Mouse (Mus musculus) G1E (cell line): ENCODE data around the gene Adgrl2. TPM values are rescaled to one million over a fixed set of nuclear protein-coding genes. Genes with fewer than 3 reads are reported as not detected.

Experiments used
- ATAC-seq: 2 replicates; pipeline ENCODE4 v1.8.0; 2016; ENCODE audit warnings: mild to moderate bottlenecking; ENCODE audit not compliant: insufficient number of reproducible peaks, poor library complexity, low FRiP score, severe bottlenecking; ENCODE audit errors: extremely low read depth
- DNase-seq: peaks from one replicate; pipeline ENCODE4 v3.0.0; 2012; ENCODE audit warnings: low spot score
- H3K27me3 ChIP-seq: 2 replicates; pipeline ENCODE4 v1.6.1; 2012; ENCODE audit warnings: mild to moderate bottlenecking, low read length, inconsistent platforms; ENCODE audit not compliant: insufficient read depth
- H3K36me3 ChIP-seq: replicated peaks from 2 replicates; pipeline ENCODE3; 2012; ENCODE audit warnings: mild to moderate bottlenecking, inconsistent platforms
- H3K4me1 ChIP-seq: 2 replicates; pipeline ENCODE4 v1.6.1; 2012; ENCODE audit warnings: low read depth, low read length, inconsistent platforms, mixed read lengths; ENCODE audit not compliant: insufficient read depth
- H3K4me3 ChIP-seq: 2 replicates; pipeline ENCODE4 v1.5.1; 2012; ENCODE audit warnings: low read depth, mild to moderate bottlenecking, inconsistent platforms, low read length, moderate library complexity, mixed read lengths
- H3K9me3 ChIP-seq: replicated peaks from 2 replicates; pipeline ENCODE4 v1.6.1; 2012; ENCODE audit warnings: inconsistent platforms
- CTCF ChIP-seq: IDR thresholded peaks from 2 replicates; pipeline ENCODE4 v1.5.1; 2012; ENCODE audit warnings: low read depth, low read length, inconsistent platforms, mixed read lengths
- GATA1 ChIP-seq: IDR thresholded peaks from 2 replicates; pipeline ENCODE4 v1.6.1; 2012; ENCODE audit warnings: borderline replicate concordance, low read length, inconsistent platforms, mixed read lengths
- GATA2 ChIP-seq: IDR thresholded peaks from 2 replicates; pipeline ENCODE4 v1.6.1; 2012; ENCODE audit warnings: low read depth, low read length, inconsistent platforms, borderline replicate concordance
- POLR2AphosphoS5 ChIP-seq: IDR thresholded peaks from 2 replicates; pipeline ENCODE4 v1.6.1; 2012; ENCODE audit warnings: low read depth, low read length, inconsistent platforms; ENCODE audit not compliant: insufficient replicate concordance
- TAL1 ChIP-seq: conservative IDR thresholded peaks from 2 replicates; pipeline ENCODE4 v1.6.1; 2012; ENCODE audit warnings: low read depth, low read length, inconsistent platforms, mixed read lengths
- polyA plus RNA-seq: library from polyadenylated mRNA; stranded (reverse); fragments of >175 nt; gene quantifications from 2 replicates; pipeline ENCODE4 v1.2.3, GENCODE M21; 2012
- total RNA-seq, 2 experiments: library from RNA; stranded (forward) in 1 of 2; stranded (reverse) in 1 of 2; fragments of 200-1000 nt in 1 of 2; fragments of >200 nt in 1 of 2; fragmentation: Nextera tagmentation in 1 of 2; gene quantifications; 2 replicates each; pipeline ENCODE4 v1.2.3; 2014 to 2017

Adgrl2 gene
- total and polyA plus RNA-seq, 3 experiments = 0.38 TPM; not detected in 2

GRCm38 (mm10) chr3:148949796-148950195, 40.6 kb downstream of the Adgrl2 start:
- TF ChIP-seq CTCF (no peak), GATA2 (no peak), TAL1 (no peak), GATA1 (no peak), POLR2AphosphoS5 (no peak)
- no peak for ATAC-seq
- Histone ChIP-seq H3K9me3 (peaks cover 23% of the 10 kb centered on the region), H3K27me3 (no peaks in the 10 kb centered on the region), H3K4me1 (no peaks in the 10 kb centered on the region), H3K36me3 (no peaks in the 10 kb centered on the region), H3K4me3 (no peak overlapping the region)
- no peak for DNase-seq

GRCm38 (mm10) chr3:148947805-148948405, 42.5 kb downstream of the Adgrl2 start:
- Histone ChIP-seq H3K4me1 (no peaks in the 10 kb centered on the region), H3K36me3 (no peaks in the 10 kb centered on the region), H3K4me3 (no peak overlapping the region), H3K27me3 (no peaks in the 10 kb centered on the region), H3K9me3 (peaks cover 21% of the 10 kb centered on the region)
- ATAC-seq (no peak), DNase-seq (no peak)
- no peak for TF ChIP-seq TAL1
- no peak for TF ChIP-seq POLR2AphosphoS5
- TF ChIP-seq GATA2 = no peak
- no peak for TF ChIP-seq CTCF
- no peak for TF ChIP-seq GATA1

GRCm38 (mm10) chr3:148947266-148947665, 43.1 kb downstream of the Adgrl2 start:
- ATAC-seq (no peak), DNase-seq (no peak)
- TF ChIP-seq GATA1 (no peak), TAL1 (no peak), POLR2AphosphoS5 (no peak), CTCF (no peak), GATA2 (no peak)
- no peaks in the 10 kb centered on the region for H3K36me3 ChIP-seq
- H3K27me3 ChIP-seq = no peaks in the 10 kb centered on the region
- H3K4me3 ChIP-seq = no peak overlapping the region
- no peaks in the 10 kb centered on the region for H3K4me1 ChIP-seq
- peaks cover 20% of the 10 kb centered on the region for H3K9me3 ChIP-seq

GRCm38 (mm10) chr3:148945534-148945933, 44.8 kb downstream of the Adgrl2 start:
- H3K36me3 ChIP-seq = no peaks in the 10 kb centered on the region
- DNase-seq (no peak), ATAC-seq (no peak)
- H3K4me1 ChIP-seq = no peaks in the 10 kb centered on the region
- H3K27me3 ChIP-seq = no peaks in the 10 kb centered on the region
- TF ChIP-seq GATA1 = no peak
- TF ChIP-seq TAL1 = no peak
- no peak for TF ChIP-seq CTCF
- no peak for TF ChIP-seq GATA2
- no peak for TF ChIP-seq POLR2AphosphoS5
- H3K9me3 ChIP-seq = peaks cover 15% of the 10 kb centered on the region
- no peak overlapping the region for H3K4me3 ChIP-seq

- H3K27me3 ChIP-seq = no peaks in the 10 kb centered on the region
- H3K9me3 ChIP-seq = peaks cover 26% of the 10 kb centered on the region
- DNase-seq (no peak), ATAC-seq (no peak)
- no peaks in the 10 kb centered on the region for H3K36me3 ChIP-seq
- TF ChIP-seq TAL1 = no peak
- H3K4me1 ChIP-seq = no peaks in the 10 kb centered on the region
- no peak overlapping the region for H3K4me3 ChIP-seq
Observed at GRCm38 (mm10) chr3:148939457-148939856, 50.9 kb downstream of the Adgrl2 start.

- H3K36me3 ChIP-seq = no peaks in the 10 kb centered on the region
- no peaks in the 10 kb centered on the region for H3K4me1 ChIP-seq
- no peak for ATAC-seq
- no peak for TF ChIP-seq GATA2
- no peak for TF ChIP-seq TAL1
- TF ChIP-seq POLR2AphosphoS5 = no peak
- no peak for TF ChIP-seq GATA1
- TF ChIP-seq CTCF = no peak
- H3K27me3 ChIP-seq = no peaks in the 10 kb centered on the region
- no peak for DNase-seq
- H3K9me3 ChIP-seq = peaks cover 38% of the 10 kb centered on the region
- no peak overlapping the region for H3K4me3 ChIP-seq
Observed at GRCm38 (mm10) chr3:148935056-148935455, 55.3 kb downstream of the Adgrl2 start.
